Mouse (Mus musculus) kidney, postnatal 0 days (tissue): Measurements from ENCODE around the gene Rapgef3. TPM values are rescaled to one million over a fixed set of nuclear protein-coding genes. Genes with fewer than 3 reads are reported as not detected.
A peak's percentile ranks its signal among the peaks of the same experiment; 100 is the strongest.

Experiments used
- ATAC-seq: fragments of 200-750 bp; cut with Nextera tagmentation; replicated peaks from 2 replicates; pipeline ENCODE4 v1.8.0; 2017; ENCODE audit warnings: low read depth, moderate number of reproducible peaks, moderate TSS enrichment, moderate library complexity; ENCODE audit not compliant: low FRiP score
- DNase-seq: peaks from one replicate; pipeline ENCODE4 v3.0.0-alpha.2; 2016; ENCODE audit warnings: low spot score
- H3K27ac ChIP-seq: fragments of 300-500 bp; sonication (generic); 2 replicates; pipeline ENCODE4 v1.5.1; 2014; ENCODE audit warnings: mild to moderate bottlenecking
- H3K27me3 ChIP-seq: fragments of 300-500 bp; sonication (generic); 2 replicates; pipeline ENCODE4 v1.6.1; 2014; ENCODE audit warnings: low read length, mixed read lengths; ENCODE audit not compliant: insufficient read depth
- H3K36me3 ChIP-seq: fragments of 300-500 bp; sonication (generic); 2 replicates; pipeline ENCODE4 v1.6.1; 2014; ENCODE audit warnings: low read length, mixed read lengths; ENCODE audit not compliant: insufficient read depth
- H3K4me1 ChIP-seq: fragments of 300-500 bp; sonication (generic); replicated peaks from 2 replicates; pipeline ENCODE4 v1.6.1; 2014; ENCODE audit warnings: antibody characterized with exemption, low read length, mixed read lengths; ENCODE audit not compliant: insufficient read depth
- H3K4me2 ChIP-seq: fragments of 300-500 bp; sonication (generic); 2 replicates; pipeline ENCODE4 v1.6.1; 2014; ENCODE audit warnings: mild to moderate bottlenecking, low read length, moderate library complexity, mixed read lengths
- H3K4me3 ChIP-seq: fragments of 300-500 bp; sonication (generic); replicated peaks from 2 replicates; pipeline ENCODE4 v1.5.1; 2014; ENCODE audit warnings: low read depth, low read length
- H3K9ac ChIP-seq: fragments of 300-500 bp; sonication (generic); 2 replicates; pipeline ENCODE4 v1.6.1; 2014; ENCODE audit warnings: low read depth, low read length
- H3K9me3 ChIP-seq: fragments of 300-500 bp; sonication (generic); replicated peaks from 2 replicates; pipeline ENCODE4 v1.6.1; 2016; ENCODE audit warnings: low read length, inconsistent platforms, mixed read lengths
- CTCF ChIP-seq: IDR thresholded peaks from 2 replicates; pipeline ENCODE4 v1.5.1; 2016; ENCODE audit warnings: antibody characterized with exemption, low read depth, mild to moderate bottlenecking, moderate library complexity
- WGBS: fragments of 180-500 bp; shearing (Covaris S2); extraction: QIAGEN DNeasy Blood & Tissue Kit; methylation state at CpG from one replicate; pipeline ENCODE4 v1.1.7; 2014; 5-methylcytosine and 5-hydroxymethylcytosine counted together
- polyA plus RNA-seq: library from polyadenylated mRNA; unstranded; fragments of >200 nt; fragmentation: Nextera tagmentation; extraction: Ambion mirVana; gene quantifications from 2 replicates; pipeline ENCODE4 v1.2.1, GENCODE M21; 2015

Gene Rapgef3
- polyA plus RNA-seq, 1 experiment from 2014 or later: 27.5 TPM

GRCm38 (mm10) chr15:97724346-97725197, 43.2 kb downstream of the Rapgef3 start:
- TF ChIP-seq CTCF: no peak
- H3K4me2 ChIP-seq: no peak overlapping the region
- WGBS: 72% methylated on average over 17 of the region's 17 CpGs
- no peak for DNase-seq
- no peaks in the 10 kb centered on the region for H3K36me3 ChIP-seq
- peaks cover 16% of the 10 kb centered on the region for H3K4me1 ChIP-seq
- no peak overlapping the region for H3K9ac ChIP-seq
- no peak overlapping the region for H3K27ac ChIP-seq
- no peaks in the 10 kb centered on the region for H3K27me3 ChIP-seq
- no peaks in the 10 kb centered on the region for H3K9me3 ChIP-seq
- H3K4me3 ChIP-seq: no peak overlapping the region
- ATAC-seq: no peak

DNA sequence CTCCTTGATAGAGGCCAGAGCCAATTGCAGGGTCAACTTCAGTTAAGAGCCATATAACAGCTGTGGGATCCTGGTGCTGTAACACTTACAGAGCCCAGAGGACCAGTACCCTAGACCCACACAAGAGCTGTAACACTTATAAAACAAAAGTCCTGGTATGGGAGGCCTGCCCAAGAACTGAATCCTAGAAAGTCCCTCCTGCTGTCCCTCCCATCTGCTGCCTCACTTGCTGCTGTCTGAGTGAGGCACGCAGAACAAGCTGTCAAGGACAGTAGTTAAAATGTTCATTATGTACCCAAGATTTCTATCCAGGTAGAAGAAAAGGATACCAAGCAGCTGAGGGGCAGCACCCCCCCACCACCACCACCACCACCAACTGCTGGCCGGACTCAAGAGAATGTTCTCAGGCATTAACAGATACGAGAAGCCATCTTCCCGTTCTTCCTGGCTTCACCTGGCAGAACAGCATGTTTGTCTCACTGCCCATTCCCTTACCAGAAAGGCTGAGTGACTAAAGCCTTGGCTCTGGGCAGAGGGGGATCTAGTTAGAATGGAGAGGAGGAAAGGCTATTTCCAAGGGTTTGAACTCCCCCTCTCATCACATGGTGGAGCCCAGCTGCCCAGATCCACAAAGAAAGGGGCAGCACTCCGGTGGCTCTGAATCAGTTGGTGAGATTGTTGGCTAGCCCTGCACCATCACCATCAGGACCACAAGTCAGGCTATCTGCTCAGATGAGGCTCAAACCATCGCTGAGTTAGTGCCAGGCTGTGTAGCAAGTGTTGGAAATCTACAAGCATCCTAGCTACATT, 44.0 kb downstream of the Rapgef3 start:
- 85% methylated on average over 6 of the region's 6 CpGs for WGBS

GRCm38 (mm10) chr15:97721008-97721701, 46.6 kb downstream of the Rapgef3 start:
- WGBS: 46% methylated on average over 15 of the region's 15 CpGs
- H3K27me3 ChIP-seq: no peaks in the 10 kb centered on the region
- H3K36me3 ChIP-seq: no peaks in the 10 kb centered on the region
- H3K9me3 ChIP-seq: no peaks in the 10 kb centered on the region
- DNase-seq (peak; percentile 48), ATAC-seq (no peak)
- H3K27ac ChIP-seq: peak overlapping the region; percentile 76; the same call in 1 of the 2 replicates
- H3K4me3 ChIP-seq: no peak overlapping the region
- H3K4me1 ChIP-seq: peaks cover 16% of the 10 kb centered on the region
- no peak overlapping the region for H3K4me2 ChIP-seq
- no peak overlapping the region for H3K9ac ChIP-seq
- TF ChIP-seq CTCF: no peak

More for the DNA sequence above, 44.0 kb downstream of the Rapgef3 start:
- TF ChIP-seq CTCF: no peak
- DNase-seq: no peak
- no peak for ATAC-seq
- Histone ChIP-seq H3K27me3 (no peaks in the 10 kb centered on the region), H3K9ac (no peak overlapping the region), H3K9me3 (no peaks in the 10 kb centered on the region), H3K4me2 (no peak overlapping the region), H3K4me1 (peaks cover 16% of the 10 kb centered on the region), H3K4me3 (no peak overlapping the region), H3K27ac (no peak overlapping the region), H3K36me3 (no peaks in the 10 kb centered on the region)

DNA sequence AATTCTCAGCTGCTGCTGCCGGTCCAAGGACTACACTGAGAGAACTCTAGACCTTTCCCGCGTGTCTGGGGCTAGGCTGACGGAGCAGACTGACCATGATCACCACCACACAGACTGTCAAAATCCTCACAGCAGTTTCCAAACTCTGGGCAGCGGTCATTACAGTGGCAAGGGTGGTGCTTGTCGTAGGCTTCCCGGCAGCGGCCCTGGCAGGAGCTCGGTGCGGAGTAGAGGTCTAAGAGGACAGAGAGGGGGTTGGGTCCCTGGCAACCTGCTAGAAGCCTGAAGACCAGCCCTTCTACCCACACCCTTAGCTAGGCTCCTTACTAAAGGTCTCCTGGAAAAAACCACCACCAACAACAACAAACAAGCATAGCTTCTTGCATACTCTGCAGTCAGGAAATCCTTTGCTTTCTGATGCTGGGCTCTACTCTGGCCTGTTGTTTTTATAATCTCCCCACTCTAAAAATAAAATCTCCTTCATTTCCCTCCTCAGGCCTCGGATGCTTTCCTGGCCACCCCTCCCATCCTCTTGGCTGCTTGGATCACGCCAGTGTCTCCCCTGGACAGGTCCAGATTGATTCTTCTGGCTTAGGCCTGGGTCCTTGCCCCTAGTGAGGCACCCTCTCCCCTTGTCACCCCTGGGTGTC, 47.6 kb downstream of the Rapgef3 start:
- Histone ChIP-seq H3K4me3 (no peak overlapping the region), H3K4me2 (no peak overlapping the region), H3K27ac (peak overlapping the region; percentile 76), H3K9ac (no peak overlapping the region), H3K36me3 (no peaks in the 10 kb centered on the region), H3K9me3 (no peaks in the 10 kb centered on the region), H3K4me1 (peaks cover 16% of the 10 kb centered on the region), H3K27me3 (no peaks in the 10 kb centered on the region)
- 54% methylated on average over 12 of the region's 12 CpGs for WGBS
- TF ChIP-seq CTCF: no peak
- DNase-seq (peak; percentile 57), ATAC-seq (peak; percentile 22; the same call in 1 of the 2 replicates)

GRCm38 (mm10) chr15:97719494-97719893, 48.3 kb downstream of the Rapgef3 start:
- 0 out of 2 replicates have a peak, but pooled peaks have one; percentile 7 for ATAC-seq
- no peaks in the 10 kb centered on the region for H3K27me3 ChIP-seq
- no peaks in the 10 kb centered on the region for H3K9me3 ChIP-seq
- no peak overlapping the region for H3K4me2 ChIP-seq
- DNase-seq: no peak
- no peak overlapping the region for H3K4me3 ChIP-seq
- H3K4me1 ChIP-seq: peaks cover 16% of the 10 kb centered on the region
- H3K9ac ChIP-seq: no peak overlapping the region
- peak overlapping the region; percentile 76; the same call in 1 of the 2 replicates for H3K27ac ChIP-seq
- no peaks in the 10 kb centered on the region for H3K36me3 ChIP-seq
- 82% methylated on average over 12 of the region's 12 CpGs for WGBS
- TF ChIP-seq CTCF: no peak
